Mouse (Mus musculus): ENCODE results near the gene Ccdc190. TPM values are rescaled to one million over a fixed set of nuclear protein-coding genes. Genes with fewer than 3 reads are reported as not detected.

Ccdc190 gene
- polyA plus RNA-seq, 1 experiment from 2014 or later = 0.74 TPM

DNA sequence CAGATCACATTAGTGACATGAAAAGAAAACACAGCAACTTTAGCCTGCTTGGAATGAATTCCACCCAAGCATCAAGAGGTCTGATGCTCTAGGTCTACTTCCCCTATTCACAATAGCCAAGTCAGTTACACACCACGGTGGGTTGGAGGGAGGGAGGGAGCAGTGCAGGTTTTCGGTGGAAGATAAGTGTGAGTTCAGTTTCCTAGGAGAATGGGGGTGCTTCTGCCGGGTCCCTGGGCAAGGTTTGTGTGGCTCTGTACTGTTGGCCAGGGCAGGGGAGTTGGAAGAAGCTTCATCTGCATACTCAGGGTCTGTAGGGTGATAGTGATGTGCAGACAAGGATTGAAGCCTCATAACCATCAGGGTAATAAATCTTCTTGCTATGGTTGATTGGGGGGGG is 17.6 kb downstream of the Ccdc190 start:
- no peaks in the 10 kb centered on the region for H3K9me3 ChIP-seq
- no peak overlapping the region for H3K4me2 ChIP-seq (replicated peaks)
- H3K36me3 ChIP-seq = peaks cover 8% of the 10 kb centered on the region
- no peak overlapping the region for H3K9ac ChIP-seq
- H3K4me3 ChIP-seq = no peak overlapping the region
- 85% methylated on average over 3 of the region's 3 CpGs for WGBS
- no peak for ATAC-seq (ENCODE audit: low FRiP score, low read depth)
- no peaks in the 10 kb centered on the region for H3K4me1 ChIP-seq
- no peak overlapping the region for H3K27ac ChIP-seq
- H3K27me3 ChIP-seq (replicated peaks) = no peaks in the 10 kb centered on the region

DNA sequence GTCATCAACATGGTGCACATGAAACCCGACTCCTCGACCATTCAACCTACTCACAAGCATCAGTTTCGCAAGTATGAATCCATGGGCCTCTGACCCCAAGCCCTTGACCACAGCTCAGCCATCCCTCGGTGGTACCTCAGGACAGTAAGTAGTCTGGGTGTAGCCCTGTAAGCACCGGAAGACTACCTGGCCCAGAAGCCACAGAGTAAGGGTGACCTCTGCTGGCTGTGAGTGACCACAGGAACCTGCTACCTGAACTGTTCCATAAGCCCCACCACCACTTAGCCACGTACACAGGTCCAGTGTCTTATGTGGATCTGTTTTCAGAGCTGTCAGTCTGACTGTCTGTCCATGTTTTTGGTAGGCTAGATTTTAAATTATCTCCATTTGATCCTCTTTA is 19.2 kb downstream of the Ccdc190 start:
- H3K9me3 ChIP-seq = no peaks in the 10 kb centered on the region
- H3K27me3 ChIP-seq (replicated peaks) = no peaks in the 10 kb centered on the region
- no peaks in the 10 kb centered on the region for H3K4me1 ChIP-seq
- no peak overlapping the region for H3K4me3 ChIP-seq
- no peak for ATAC-seq (ENCODE audit: low FRiP score, low read depth)
- 83% methylated on average over 6 of the region's 6 CpGs for WGBS
- H3K4me2 ChIP-seq (replicated peaks) = no peak overlapping the region
- H3K36me3 ChIP-seq = peaks cover 19% of the 10 kb centered on the region
- no peak overlapping the region for H3K27ac ChIP-seq
- no peak overlapping the region for H3K9ac ChIP-seq

DNA sequence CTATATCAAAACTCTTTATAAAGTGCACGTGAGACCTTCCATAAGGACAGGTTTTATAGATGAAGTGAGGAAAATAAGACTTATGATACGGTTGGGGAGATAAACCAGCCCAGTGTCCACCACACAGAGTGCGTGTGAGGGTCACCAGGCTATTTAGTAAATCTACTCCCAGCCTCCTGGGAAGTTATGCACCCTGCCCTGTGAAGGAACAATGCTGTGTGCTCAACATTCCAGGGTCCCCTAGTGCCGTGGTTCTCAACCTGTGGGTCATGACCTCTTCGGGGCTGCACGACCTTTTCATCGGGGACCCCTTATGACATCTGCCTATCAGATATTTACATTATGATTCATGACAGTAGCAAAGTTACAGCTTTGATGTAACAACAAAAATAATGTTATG is 19.8 kb downstream of the Ccdc190 start:
- no peak for ATAC-seq (ENCODE audit: low FRiP score, low read depth)
- no peaks in the 10 kb centered on the region for H3K4me1 ChIP-seq
- H3K27me3 ChIP-seq (replicated peaks) = no peaks in the 10 kb centered on the region
- H3K9ac ChIP-seq = no peak overlapping the region
- H3K4me3 ChIP-seq = no peak overlapping the region
- H3K9me3 ChIP-seq = no peaks in the 10 kb centered on the region
- WGBS = 81% methylated on average over 7 of the region's 7 CpGs
- H3K4me2 ChIP-seq (replicated peaks) = no peak overlapping the region
- H3K36me3 ChIP-seq = peaks cover 25% of the 10 kb centered on the region
- H3K27ac ChIP-seq = no peak overlapping the region

DNA sequence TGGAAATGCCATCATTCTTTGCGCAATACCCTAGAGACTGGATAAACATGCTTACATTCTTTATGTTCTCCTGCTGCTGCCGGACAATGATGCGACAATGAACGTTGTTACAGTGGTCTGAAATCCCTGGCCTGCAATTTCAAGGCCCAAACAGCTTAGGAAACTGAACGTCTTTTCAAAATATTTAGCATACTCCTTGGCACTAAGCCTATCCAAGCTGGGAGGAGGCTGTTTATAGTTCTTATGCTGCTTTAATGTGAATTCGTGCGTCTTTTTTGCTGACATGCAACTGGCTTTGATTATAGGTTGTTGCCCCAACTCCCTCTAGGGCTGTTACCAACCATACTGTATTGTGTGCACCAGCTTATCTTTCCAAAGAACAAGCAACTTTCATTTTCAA is 20.4 kb downstream of the Ccdc190 start:
- Histone ChIP-seq H3K36me3 (peaks cover 31% of the 10 kb centered on the region), H3K9ac (no peak overlapping the region), H3K4me1 (no peaks in the 10 kb centered on the region), H3K9me3 (no peaks in the 10 kb centered on the region), H3K4me2 (replicated peaks) (no peak overlapping the region), H3K27me3 (replicated peaks) (no peaks in the 10 kb centered on the region), H3K27ac (no peak overlapping the region), H3K4me3 (no peak overlapping the region)
- no peak for ATAC-seq (ENCODE audit: low FRiP score, low read depth)
- WGBS = 84% methylated on average over 7 of the region's 7 CpGs

DNA sequence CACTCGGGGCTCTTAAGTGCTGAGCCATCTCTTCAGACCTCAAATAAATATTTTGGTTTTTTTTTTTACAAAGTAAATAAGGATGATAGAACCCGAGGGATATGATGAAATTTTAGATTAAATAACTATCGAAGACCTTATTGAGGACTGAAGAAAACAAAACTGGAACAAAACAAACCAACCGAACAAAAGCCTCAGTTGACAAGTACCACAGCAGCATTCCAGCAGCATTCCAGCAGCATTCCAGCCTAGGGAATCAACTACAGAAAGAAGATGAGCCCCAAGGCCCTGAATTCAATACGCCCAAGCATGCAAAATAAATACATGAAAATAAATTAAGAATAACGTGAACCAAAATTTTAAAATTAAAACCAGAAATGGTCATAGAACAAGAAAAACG is 21.5 kb downstream of the Ccdc190 start:
- H3K36me3 ChIP-seq = peaks cover 39% of the 10 kb centered on the region
- WGBS = 82% methylated on average over 7 of the region's 7 CpGs

DNA sequence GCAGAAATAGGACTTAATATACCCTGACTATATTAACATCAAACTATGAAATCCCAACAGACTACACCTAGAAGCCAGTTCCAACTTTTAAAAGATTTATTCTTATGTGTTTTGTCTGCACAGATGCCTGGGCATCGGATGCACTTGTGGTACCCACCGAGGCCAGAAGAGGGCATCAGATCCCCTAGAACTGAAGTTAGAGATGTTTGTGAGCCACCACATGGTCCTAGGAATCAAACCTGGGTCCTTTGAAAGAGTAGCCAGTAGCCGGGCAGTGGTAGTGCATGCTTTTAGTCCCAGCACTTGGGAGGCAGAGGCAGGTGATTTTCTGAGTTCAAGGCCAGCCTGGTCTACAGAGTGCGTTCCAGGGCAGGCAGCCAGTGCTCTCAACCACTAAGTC is 22.2 kb downstream of the Ccdc190 start:
- H3K27me3 ChIP-seq (replicated peaks) = no peaks in the 10 kb centered on the region
- no peak for ATAC-seq (ENCODE audit: low FRiP score, low read depth)
- H3K4me1 ChIP-seq = no peaks in the 10 kb centered on the region
- 93% methylated on average over 4 of the region's 4 CpGs for WGBS
- no peaks in the 10 kb centered on the region for H3K9me3 ChIP-seq
- H3K36me3 ChIP-seq = peaks cover 46% of the 10 kb centered on the region
- no peak overlapping the region for H3K27ac ChIP-seq
- H3K4me3 ChIP-seq = no peak overlapping the region
- no peak overlapping the region for H3K4me2 ChIP-seq (replicated peaks)
- H3K9ac ChIP-seq = no peak overlapping the region

More for the DNA sequence above, 21.5 kb downstream of the Ccdc190 start:
- H3K4me3 ChIP-seq = no peak overlapping the region
- no peaks in the 10 kb centered on the region for H3K9me3 ChIP-seq
- no peak overlapping the region for H3K27ac ChIP-seq
- no peak overlapping the region for H3K4me2 ChIP-seq (replicated peaks)
- no peaks in the 10 kb centered on the region for H3K27me3 ChIP-seq (replicated peaks)
- no peaks in the 10 kb centered on the region for H3K4me1 ChIP-seq
- ATAC-seq (ENCODE audit: low FRiP score, low read depth) = no peak
- H3K9ac ChIP-seq = no peak overlapping the region

DNA sequence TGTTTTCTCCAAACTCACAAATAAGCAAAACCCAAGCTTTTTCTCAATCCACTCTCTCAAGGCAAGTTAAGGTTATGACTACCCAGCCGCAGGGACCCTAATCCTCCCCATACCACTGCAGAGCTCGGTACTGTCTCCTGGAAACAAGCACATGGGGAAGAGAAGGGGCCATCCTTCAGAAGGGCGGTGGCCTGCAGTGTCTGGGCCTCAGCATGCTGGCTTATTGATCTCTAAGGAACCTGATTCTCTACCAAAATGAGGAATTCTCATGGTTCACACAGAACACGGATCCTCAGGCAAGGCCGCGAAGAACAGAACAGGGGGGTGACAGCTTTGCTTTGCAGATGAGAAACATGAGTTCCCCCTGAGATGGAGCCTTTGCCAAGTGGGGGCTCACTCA is 23.1 kb downstream of the Ccdc190 start:
- 91% methylated on average over 6 of the region's 6 CpGs for WGBS
- Histone ChIP-seq H3K9me3 (no peaks in the 10 kb centered on the region), H3K36me3 (peaks cover 55% of the 10 kb centered on the region), H3K4me1 (no peaks in the 10 kb centered on the region), H3K27me3 (replicated peaks) (no peaks in the 10 kb centered on the region), H3K4me3 (no peak overlapping the region), H3K9ac (no peak overlapping the region), H3K4me2 (replicated peaks) (no peak overlapping the region), H3K27ac (no peak overlapping the region)
- ATAC-seq (ENCODE audit: low FRiP score, low read depth) = no peak

DNA sequence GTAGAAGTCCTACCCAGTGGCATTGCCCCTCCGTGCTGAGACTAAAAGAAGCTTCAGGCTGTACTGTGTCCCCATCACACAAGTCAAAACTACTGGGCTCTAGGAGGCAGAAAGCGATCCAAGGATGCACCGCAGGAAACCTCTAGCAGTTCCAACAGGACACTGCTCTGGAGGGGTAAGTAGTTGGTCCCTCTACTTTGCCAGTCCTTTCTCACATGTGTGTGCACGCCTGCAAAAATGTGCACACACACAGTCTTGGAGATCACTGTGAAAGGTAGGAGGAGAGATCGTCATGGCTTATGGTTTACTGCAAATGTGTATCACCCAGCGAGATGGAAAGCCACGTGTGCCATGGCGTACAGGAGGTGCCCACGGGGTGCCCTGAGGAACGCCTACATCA is 24.2 kb downstream of the Ccdc190 start:
- peaks cover 60% of the 10 kb centered on the region for H3K36me3 ChIP-seq
- no peaks in the 10 kb centered on the region for H3K27me3 ChIP-seq (replicated peaks)
- ATAC-seq (ENCODE audit: low FRiP score, low read depth) = no peak
- WGBS = 97% methylated on average over 10 of the region's 10 CpGs
- no peak overlapping the region for H3K4me2 ChIP-seq (replicated peaks)
- H3K9me3 ChIP-seq = no peaks in the 10 kb centered on the region
- no peaks in the 10 kb centered on the region for H3K4me1 ChIP-seq
- no peak overlapping the region for H3K4me3 ChIP-seq
- H3K27ac ChIP-seq = no peak overlapping the region
- no peak overlapping the region for H3K9ac ChIP-seq

DNA sequence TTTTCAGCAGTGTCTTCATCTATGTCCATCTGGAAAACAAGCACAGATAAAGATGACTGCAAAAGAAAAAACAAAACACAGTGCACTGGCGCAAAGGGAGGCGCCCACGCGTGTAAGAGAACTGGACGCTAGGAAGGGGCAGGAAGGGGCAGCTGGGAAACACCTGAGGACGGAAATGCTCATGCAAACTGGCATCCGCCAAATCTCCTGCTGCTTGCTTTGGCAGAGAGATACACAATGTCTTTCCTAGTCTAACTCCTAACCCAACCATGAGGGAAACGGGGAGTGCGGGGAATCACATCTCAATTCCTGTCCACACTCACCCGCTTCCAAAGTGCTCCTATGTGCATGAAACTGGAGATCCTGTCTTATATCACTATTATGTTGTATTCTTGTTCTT is 24.7 kb downstream of the Ccdc190 start:
- H3K9me3 ChIP-seq = no peaks in the 10 kb centered on the region
- WGBS = 97% methylated on average over 10 of the region's 10 CpGs
- no peak overlapping the region for H3K4me3 ChIP-seq
- H3K9ac ChIP-seq = no peak overlapping the region
- H3K27ac ChIP-seq = no peak overlapping the region
- no peaks in the 10 kb centered on the region for H3K27me3 ChIP-seq (replicated peaks)
- peaks cover 64% of the 10 kb centered on the region for H3K36me3 ChIP-seq
- no peak overlapping the region for H3K4me2 ChIP-seq (replicated peaks)
- ATAC-seq (ENCODE audit: low FRiP score, low read depth) = no peak
- H3K4me1 ChIP-seq = no peaks in the 10 kb centered on the region

DNA sequence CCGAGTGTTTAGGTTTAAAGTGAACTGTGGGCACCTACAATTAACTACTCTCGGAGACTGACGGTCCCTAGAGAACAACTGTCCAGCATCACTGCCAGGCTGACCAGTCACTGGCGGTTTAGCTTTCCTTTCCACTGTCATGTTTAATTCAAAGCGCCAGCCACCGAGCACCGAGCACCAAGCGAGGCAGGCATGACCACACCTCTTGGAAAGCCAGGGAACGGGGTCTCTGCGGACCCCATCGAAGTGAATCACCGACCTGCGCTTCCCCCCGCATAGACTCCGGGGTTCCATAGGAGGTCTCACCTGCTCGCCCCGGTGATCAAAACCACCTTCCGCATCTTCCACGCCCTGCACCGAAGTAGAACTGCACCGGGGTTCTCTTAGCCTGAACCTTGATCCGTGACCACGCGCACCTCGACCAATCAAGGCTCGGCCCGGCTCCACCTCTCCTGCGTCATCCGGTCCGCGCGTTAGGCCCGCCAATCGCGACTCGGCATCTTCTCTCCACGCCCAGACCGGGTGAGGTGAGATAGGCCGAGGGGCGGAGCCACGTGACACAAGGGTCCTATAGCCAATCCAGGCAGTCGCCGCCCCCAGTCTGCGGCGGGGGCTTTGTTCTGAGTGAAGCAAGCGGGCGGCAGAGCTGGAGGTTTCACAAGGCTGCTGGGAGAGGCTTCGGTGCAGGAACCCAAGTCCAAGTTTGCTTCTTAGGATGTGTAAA is 40.5 kb downstream of the Ccdc190 start, which contains the start of gene Hsd17b7:
Hsd17b7 (minus strand) TSS at position 450 of the 724 bp plus-strand sequence.
- H3K9ac ChIP-seq = peak within 1 kb of the TSS; percentile 61
- H3K36me3 ChIP-seq = peaks cover 23% of the 10 kb centered on the region
- WGBS = under 1% methylated on average over 48 of the region's 48 CpGs
- H3K27ac ChIP-seq = 0 out of 2 replicates have a peak within 1 kb of the TSS, but pooled peaks have one; percentile 42
- no peaks in the 10 kb centered on the region for H3K27me3 ChIP-seq (replicated peaks)
- H3K4me2 ChIP-seq (replicated peaks) = peak within 1 kb of the TSS; percentile 79
- peaks cover 8% of the 10 kb centered on the region for H3K4me1 ChIP-seq
- peak within 1 kb of the TSS; percentile 67 for H3K4me3 ChIP-seq
- no peaks in the 10 kb centered on the region for H3K9me3 ChIP-seq
- peak; percentile 100 for ATAC-seq (ENCODE audit: low FRiP score, low read depth)

DNA sequence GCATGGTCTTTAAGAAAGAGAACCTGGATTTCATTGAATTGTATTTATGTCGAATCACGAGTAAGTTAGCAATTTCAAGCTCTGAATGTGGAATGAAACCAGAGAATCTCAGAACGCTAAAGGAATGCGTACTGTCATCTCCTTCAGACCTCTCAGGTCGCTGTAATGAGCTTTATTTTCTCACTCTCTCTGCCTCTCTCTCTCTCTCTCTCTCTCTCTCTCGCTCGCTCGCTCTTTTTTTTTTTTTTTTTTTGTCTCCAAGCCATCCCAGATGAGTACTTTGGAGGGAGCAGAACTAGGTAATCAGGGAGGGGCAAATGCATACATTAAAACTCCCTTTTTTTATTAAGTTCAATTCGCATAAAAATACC is 41.1 kb downstream of the Ccdc190 start:
- no peaks in the 10 kb centered on the region for H3K27me3 ChIP-seq (replicated peaks)
- H3K36me3 ChIP-seq = peaks cover 19% of the 10 kb centered on the region
- peak; percentile 66 for ATAC-seq (ENCODE audit: low FRiP score, low read depth)
- peaks cover 8% of the 10 kb centered on the region for H3K4me1 ChIP-seq
- H3K4me2 ChIP-seq (replicated peaks) = peak overlapping the region; percentile 79
- no peaks in the 10 kb centered on the region for H3K9me3 ChIP-seq
- peak overlapping the region; percentile 54; the same call in 1 of the 2 replicates for H3K9ac ChIP-seq
- under 1% methylated on average over 9 of the region's 9 CpGs for WGBS
- 0 out of 2 replicates have a peak overlapping the region, but pooled peaks have one; percentile 42 for H3K27ac ChIP-seq
- peak overlapping the region; percentile 67 for H3K4me3 ChIP-seq

DNA sequence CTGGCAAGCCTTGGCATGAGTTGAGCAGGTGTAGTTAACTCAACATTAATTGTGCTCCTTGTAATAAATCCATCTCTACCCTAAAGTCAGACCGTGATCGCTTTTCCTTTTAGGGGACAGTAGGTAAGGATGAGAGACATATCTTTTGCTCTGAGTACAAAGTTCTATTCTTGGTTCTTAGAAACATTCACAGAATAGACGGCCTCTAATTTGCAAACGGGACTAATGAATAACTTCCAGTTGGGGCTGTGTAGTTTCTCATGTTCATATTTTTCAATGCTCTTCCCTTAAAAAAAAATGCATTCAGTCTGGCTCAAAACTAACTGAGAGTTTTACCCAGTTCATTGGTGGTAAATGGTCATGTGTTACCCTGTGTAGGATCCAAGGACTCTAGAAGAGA is 42.5 kb downstream of the Ccdc190 start:
- Histone ChIP-seq H3K36me3 (peaks cover 6% of the 10 kb centered on the region), H3K4me2 (replicated peaks) (no peak overlapping the region), H3K27ac (no peak overlapping the region), H3K9ac (no peak overlapping the region), H3K27me3 (replicated peaks) (no peaks in the 10 kb centered on the region), H3K9me3 (no peaks in the 10 kb centered on the region), H3K4me3 (no peak overlapping the region), H3K4me1 (peaks cover 8% of the 10 kb centered on the region)
- 97% methylated on average over 4 of the region's 4 CpGs for WGBS
- ATAC-seq (ENCODE audit: low FRiP score, low read depth) = no peak

DNA sequence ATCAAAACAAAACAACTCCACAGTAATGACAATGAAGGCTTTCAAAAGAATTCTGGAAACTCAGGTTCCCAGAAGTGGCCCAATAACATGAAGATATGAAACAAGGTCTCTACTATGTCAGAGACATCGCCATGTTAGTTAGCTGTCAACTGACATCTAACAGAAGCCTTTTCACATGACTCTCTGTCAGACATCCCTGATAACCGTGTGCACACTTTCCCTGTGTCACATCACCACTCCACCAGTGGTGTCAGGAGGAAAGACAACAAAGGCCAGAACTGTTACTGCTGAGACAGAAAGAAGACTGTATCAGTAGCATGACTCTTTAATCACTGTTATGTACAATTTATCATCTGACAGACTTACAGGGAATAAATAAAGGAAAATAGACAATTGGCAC is 43.5 kb downstream of the Ccdc190 start:
- 92% methylated on average over 2 of the region's 2 CpGs for WGBS
- Histone ChIP-seq H3K9me3 (no peaks in the 10 kb centered on the region), H3K4me2 (replicated peaks) (no peak overlapping the region), H3K27ac (no peak overlapping the region), H3K36me3 (no peaks in the 10 kb centered on the region), H3K4me1 (peaks cover 8% of the 10 kb centered on the region), H3K27me3 (replicated peaks) (no peaks in the 10 kb centered on the region), H3K4me3 (no peak overlapping the region), H3K9ac (no peak overlapping the region)
- no peak for ATAC-seq (ENCODE audit: low FRiP score, low read depth)

Data from neural tube, embryonic 12.5 days (tissue).